Mouse (Mus musculus): ENCODE data around the gene Ablim1.
A peak's percentile ranks its signal among the peaks of the same experiment; 100 is the strongest.

Ablim1 gene

GRCm38 (mm10) chr19:57257801-57258200, 56.9 kb downstream of the Ablim1 start:
- DNase-seq (ENCODE audit: low read depth): no peak

- no peak for DNase-seq (ENCODE audit: low read depth)
These were observed 58.1 kb downstream of the Ablim1 start for GRCm38 (mm10) chr19:57256666-57257065.

- DNase-seq (ENCODE audit: low read depth): peak; percentile 9
These were observed 59.6 kb downstream of the Ablim1 start for GRCm38 (mm10) chr19:57255157-57255556.

GRCm38 (mm10) chr19:57252692-57253448, 61.8 kb downstream of the Ablim1 start:
- DNase-seq (ENCODE audit: low read depth): no peak

GRCm38 (mm10) chr19:57248781-57249180, 65.9 kb downstream of the Ablim1 start:
- no peak for DNase-seq (ENCODE audit: low read depth)

- no peak for DNase-seq (ENCODE audit: low read depth)
These were observed 67.5 kb downstream of the Ablim1 start for GRCm38 (mm10) chr19:57247221-57247620.

GRCm38 (mm10) chr19:57244281-57244680, 70.4 kb downstream of the Ablim1 start:
- DNase-seq (ENCODE audit: low read depth): no peak

- no peak for DNase-seq (ENCODE audit: low read depth)
These were observed 71.1 kb downstream of the Ablim1 start for GRCm38 (mm10) chr19:57243606-57244005.

- peak; percentile 11 for DNase-seq (ENCODE audit: low read depth)
These were observed 71.5 kb downstream of the Ablim1 start for GRCm38 (mm10) chr19:57243191-57243590.

GRCm38 (mm10) chr19:57241363-57242192, 73.1 kb downstream of the Ablim1 start:
- DNase-seq (ENCODE audit: low read depth): no peak

GRCm38 (mm10) chr19:57240259-57240658, 74.5 kb downstream of the Ablim1 start:
- no peak for DNase-seq (ENCODE audit: low read depth)

GRCm38 (mm10) chr19:57239176-57239784, 75.4 kb downstream of the Ablim1 start:
- DNase-seq (ENCODE audit: low read depth): no peak

GRCm38 (mm10) chr19:57238461-57238860, 76.3 kb downstream of the Ablim1 start:
- DNase-seq (ENCODE audit: low read depth): no peak

- no peak for DNase-seq (ENCODE audit: low read depth)
These were observed 77.2 kb downstream of the Ablim1 start for GRCm38 (mm10) chr19:57237534-57237933.

GRCm38 (mm10) chr19:57236647-57237046, 78.1 kb downstream of the Ablim1 start:
- no peak for DNase-seq (ENCODE audit: low read depth)

GRCm38 (mm10) chr19:57235931-57236330, 78.8 kb downstream of the Ablim1 start:
- DNase-seq (ENCODE audit: low read depth): no peak

- no peak for DNase-seq (ENCODE audit: low read depth)
These were observed 83.7 kb downstream of the Ablim1 start for GRCm38 (mm10) chr19:57230996-57231395.

- no peak for DNase-seq (ENCODE audit: low read depth)
These were observed 85.6 kb downstream of the Ablim1 start for GRCm38 (mm10) chr19:57229161-57229560.

GRCm38 (mm10) chr19:57228576-57228975, 86.1 kb downstream of the Ablim1 start:
- DNase-seq (ENCODE audit: low read depth): no peak

- no peak for DNase-seq (ENCODE audit: low read depth)
These were observed 90.3 kb downstream of the Ablim1 start for GRCm38 (mm10) chr19:57224390-57224789.

GRCm38 (mm10) chr19:57223686-57224085, 91.0 kb downstream of the Ablim1 start:
- DNase-seq (ENCODE audit: low read depth): no peak

GRCm38 (mm10) chr19:57222657-57223056, 92.1 kb downstream of the Ablim1 start:
- DNase-seq (ENCODE audit: low read depth): no peak
